Mouse (Mus musculus) liver, adult 2 months (tissue): ENCODE results near the gene Lst1. TPM values are rescaled to one million over a fixed set of nuclear protein-coding genes. Genes with fewer than 3 reads are reported as not detected.

Experiments used
- DNase-seq: peaks from one replicate; pipeline ENCODE4 v3.0.0-alpha.2; 2011; ENCODE audit warnings: low read depth, low spot score; ENCODE audit errors: extremely low read depth
- H3K27ac ChIP-seq: fragments of 200-500 bp; replicated peaks from 2 replicates; pipeline ENCODE4 v1.5.1; 2012; ENCODE audit warnings: low read depth, mild to moderate bottlenecking, control low read depth, inconsistent platforms, low read length; ENCODE audit not compliant: insufficient read depth
- H3K27me3 ChIP-seq: fragments of 200-500 bp; 2 replicates; pipeline ENCODE4 v1.6.1; 2012; ENCODE audit warnings: mild to moderate bottlenecking, moderate library complexity, low read length, inconsistent platforms; ENCODE audit not compliant: control insufficient read depth, insufficient read depth
- H3K36me3 ChIP-seq: fragments of 200-500 bp; 2 replicates; pipeline ENCODE4 v1.6.1; 2012; ENCODE audit warnings: low read length, inconsistent platforms; ENCODE audit not compliant: control insufficient read depth, insufficient read depth
- H3K4me1 ChIP-seq: fragments of 200-500 bp; 2 replicates; pipeline ENCODE4 v1.6.1; 2011; ENCODE audit warnings: low read length; ENCODE audit not compliant: control insufficient read depth, insufficient read depth
- H3K4me3 ChIP-seq: fragments of 200-500 bp; 2 replicates; pipeline ENCODE4 v1.5.1; 2011; ENCODE audit warnings: low read depth, mild to moderate bottlenecking, control low read depth, low read length, moderate library complexity; ENCODE audit not compliant: insufficient read depth
- H3K79me2 ChIP-seq: fragments of 200-500 bp; 2 replicates; pipeline ENCODE4 v1.6.1; 2012; ENCODE audit warnings: inconsistent platforms, mild to moderate bottlenecking, low read length, moderate library complexity; ENCODE audit not compliant: control insufficient read depth, insufficient read depth
- H3K9ac ChIP-seq: fragments of 200-500 bp; 2 replicates; pipeline ENCODE4 v1.6.1; 2012; ENCODE audit warnings: low read depth, mild to moderate bottlenecking, control low read depth, inconsistent platforms, low read length
- CTCF ChIP-seq: fragments of 200-500 bp; IDR thresholded peaks from 2 replicates; pipeline ENCODE4 v1.5.1; 2011; ENCODE audit warnings: low read depth, low read length, control low read depth
- POLR2A ChIP-seq: fragments of 200-500 bp; IDR thresholded peaks from 2 replicates; pipeline ENCODE4 v1.6.1; 2011; ENCODE audit warnings: low read length, control low read depth; ENCODE audit not compliant: insufficient read depth; ENCODE audit errors: extremely low read depth
- WGBS: fragments of 180-500 bp; shearing (Covaris S2); methylation state at CpG from one replicate; pipeline ENCODE4 v1.1.7; 2018; 5-methylcytosine and 5-hydroxymethylcytosine counted together
- polyA plus RNA-seq: library from polyadenylated mRNA; depleted of rRNA; stranded (reverse); fragments of >200 nt; gene quantifications from 2 replicates; pipeline ENCODE4 v1.2.3, GENCODE M21; 2012
- total RNA-seq: library from RNA; depleted of rRNA; stranded (reverse); fragments of >200 nt; gene quantifications from 2 replicates; pipeline ENCODE4 v1.2.3, GENCODE M21; 2014

Gene Lst1
- total and polyA plus RNA-seq, 2 experiments: 10.2 to 11.8 TPM

GRCm38 (mm10) chr17:35158850-35159593 is 29.2 kb downstream of the Lst1 start:
- Histone ChIP-seq H3K36me3 (peaks cover 70% of the 10 kb centered on the region), H3K4me3 (no peak overlapping the region), H3K9ac (no peak overlapping the region), H3K4me1 (peaks cover 2% of the 10 kb centered on the region), H3K27ac (no peak overlapping the region), H3K27me3 (no peaks in the 10 kb centered on the region), H3K79me2 (peaks cover 34% of the 10 kb centered on the region)
- WGBS: 90% methylated on average over 16 of the region's 16 CpGs
- TF ChIP-seq CTCF (no peak), POLR2A (no peak)
- DNase-seq: no peak

- Histone ChIP-seq H3K36me3 (peaks cover 82% of the 10 kb centered on the region), H3K4me3 (no peak overlapping the region)
- DNase-seq: no peak
Observed at GRCm38 (mm10) chr17:35157661-35158175, 30.5 kb downstream of the Lst1 start.

GRCm38 (mm10) chr17:35157254-35157653 is 31.0 kb downstream of the Lst1 start:
- peaks cover 86% of the 10 kb centered on the region for H3K36me3 ChIP-seq
- no peak overlapping the region for H3K4me3 ChIP-seq
- DNase-seq: no peak
- H3K4me1 ChIP-seq: no peaks in the 10 kb centered on the region
- no peak for TF ChIP-seq POLR2A
- TF ChIP-seq CTCF: no peak
- no peak overlapping the region for H3K9ac ChIP-seq
- H3K79me2 ChIP-seq: peaks cover 23% of the 10 kb centered on the region
- WGBS: 90% methylated on average over 8 of the region's 8 CpGs
- H3K27ac ChIP-seq: no peak overlapping the region
- H3K27me3 ChIP-seq: no peaks in the 10 kb centered on the region

More at GRCm38 (mm10) chr17:35157661-35158175, 30.5 kb downstream of the Lst1 start:
- no peaks in the 10 kb centered on the region for H3K27me3 ChIP-seq
- no peak for TF ChIP-seq CTCF
- no peak for TF ChIP-seq POLR2A
- H3K4me1 ChIP-seq: no peaks in the 10 kb centered on the region; the same call in 1 of the 2 replicates
- WGBS: 94% methylated on average over 8 of the region's 8 CpGs
- H3K27ac ChIP-seq: no peak overlapping the region
- peaks cover 27% of the 10 kb centered on the region for H3K79me2 ChIP-seq
- no peak overlapping the region for H3K9ac ChIP-seq

GRCm38 (mm10) chr17:35156461-35157200 is 31.6 kb downstream of the Lst1 start:
- Histone ChIP-seq H3K9ac (no peak overlapping the region), H3K4me3 (no peak overlapping the region), H3K4me1 (no peaks in the 10 kb centered on the region), H3K79me2 (peaks cover 19% of the 10 kb centered on the region; the same call in 1 of the 2 replicates), H3K27me3 (no peaks in the 10 kb centered on the region), H3K36me3 (peaks cover 86% of the 10 kb centered on the region), H3K27ac (no peak overlapping the region)
- WGBS: 93% methylated on average over 33 of the region's 33 CpGs
- no peak for DNase-seq
- TF ChIP-seq CTCF (no peak), POLR2A (no peak)

- Histone ChIP-seq H3K4me3 (no peak overlapping the region), H3K9ac (no peak overlapping the region), H3K27me3 (no peaks in the 10 kb centered on the region), H3K4me1 (no peaks in the 10 kb centered on the region), H3K79me2 (peaks cover 13% of the 10 kb centered on the region; the same call in 1 of the 2 replicates), H3K36me3 (peaks cover 86% of the 10 kb centered on the region), H3K27ac (no peak overlapping the region)
- no peak for DNase-seq
- TF ChIP-seq POLR2A (no peak), CTCF (no peak)
- 94% methylated on average over 12 of the region's 12 CpGs for WGBS
Observed at GRCm38 (mm10) chr17:35155451-35155850, 32.8 kb downstream of the Lst1 start.

- Histone ChIP-seq H3K4me3 (no peak overlapping the region), H3K36me3 (peaks cover 84% of the 10 kb centered on the region), H3K27me3 (no peaks in the 10 kb centered on the region), H3K9ac (no peak overlapping the region), H3K79me2 (peaks cover 6% of the 10 kb centered on the region; the same call in 1 of the 2 replicates), H3K27ac (no peak overlapping the region), H3K4me1 (no peaks in the 10 kb centered on the region)
- TF ChIP-seq CTCF (no peak), POLR2A (no peak)
- 91% methylated on average over 7 of the region's 7 CpGs for WGBS
- no peak for DNase-seq
Observed at GRCm38 (mm10) chr17:35154616-35155015, 33.6 kb downstream of the Lst1 start.
